Mouse (Mus musculus): ENCODE measurements around the gene Frmd4b. TPM values are rescaled to one million over a fixed set of nuclear protein-coding genes. Genes with fewer than 3 reads are reported as not detected.

The Frmd4b gene
- polyA plus RNA-seq, 1 experiment from 2014 or later, result 14.0 TPM

- WGBS, result 85% methylated on average over 5 of the region's 5 CpGs
- Histone ChIP-seq H3K27ac (no peak overlapping the region), H3K9me3 (no peaks in the 10 kb centered on the region), H3K4me2 (replicated peaks) (no peak overlapping the region), H3K4me1 (0 out of 2 replicates have a peak, but pooled peaks cover 4% of the 10 kb centered on the region), H3K36me3 (no peaks in the 10 kb centered on the region), H3K9ac (no peak overlapping the region), H3K4me3 (no peak overlapping the region), H3K27me3 (no peaks in the 10 kb centered on the region)
- no peak for ATAC-seq (ENCODE audit: low FRiP score, low read depth)
These were observed 275.2 kb downstream of the Frmd4b start for GRCm38 (mm10) chr6:97342185-97342584.

- H3K27me3 ChIP-seq, result no peaks in the 10 kb centered on the region
- ATAC-seq (ENCODE audit: low FRiP score, low read depth), result no peak
- WGBS, result 75% methylated on average over 1 of the region's 1 CpGs
- H3K27ac ChIP-seq, result no peak overlapping the region
- no peak overlapping the region for H3K9ac ChIP-seq
- no peaks in the 10 kb centered on the region for H3K9me3 ChIP-seq
- no peaks in the 10 kb centered on the region for H3K36me3 ChIP-seq
- H3K4me1 ChIP-seq, result 0 out of 2 replicates have a peak, but pooled peaks cover 2% of the 10 kb centered on the region
- no peak overlapping the region for H3K4me3 ChIP-seq
- H3K4me2 ChIP-seq (replicated peaks), result no peak overlapping the region
These were observed 275.7 kb downstream of the Frmd4b start for GRCm38 (mm10) chr6:97341628-97342027.

- Histone ChIP-seq H3K9me3 (no peaks in the 10 kb centered on the region), H3K9ac (no peak overlapping the region), H3K36me3 (no peaks in the 10 kb centered on the region), H3K27ac (no peak overlapping the region), H3K4me2 (replicated peaks) (no peak overlapping the region), H3K4me1 (no peaks in the 10 kb centered on the region), H3K27me3 (no peaks in the 10 kb centered on the region), H3K4me3 (no peak overlapping the region)
- WGBS, result 88% methylated on average over 3 of the region's 3 CpGs
- no peak for ATAC-seq (ENCODE audit: low FRiP score, low read depth)
These were observed 276.2 kb downstream of the Frmd4b start for GRCm38 (mm10) chr6:97341148-97341547.

GRCm38 (mm10) chr6:97340211-97340791 lies 277.0 kb downstream of the Frmd4b start:
- Histone ChIP-seq H3K9me3 (no peaks in the 10 kb centered on the region), H3K4me2 (replicated peaks) (no peak overlapping the region), H3K36me3 (no peaks in the 10 kb centered on the region), H3K27me3 (no peaks in the 10 kb centered on the region), H3K4me1 (no peaks in the 10 kb centered on the region), H3K27ac (no peak overlapping the region), H3K4me3 (no peak overlapping the region), H3K9ac (no peak overlapping the region)
- 79% methylated on average over 17 of the region's 17 CpGs for WGBS
- no peak; the same call in 1 of the 2 replicates for ATAC-seq (ENCODE audit: low FRiP score, low read depth)

- Histone ChIP-seq H3K36me3 (no peaks in the 10 kb centered on the region), H3K27ac (no peak overlapping the region), H3K27me3 (no peaks in the 10 kb centered on the region), H3K4me3 (no peak overlapping the region), H3K9me3 (no peaks in the 10 kb centered on the region), H3K9ac (no peak overlapping the region), H3K4me2 (replicated peaks) (no peak overlapping the region), H3K4me1 (no peaks in the 10 kb centered on the region)
- no peak for ATAC-seq (ENCODE audit: low FRiP score, low read depth)
- 30% methylated on average over 5 of the region's 5 CpGs for WGBS
These were observed 278.1 kb downstream of the Frmd4b start for GRCm38 (mm10) chr6:97339271-97339681.

GRCm38 (mm10) chr6:97338843-97339242 lies 278.5 kb downstream of the Frmd4b start:
- Histone ChIP-seq H3K4me1 (no peaks in the 10 kb centered on the region), H3K27ac (no peak overlapping the region), H3K36me3 (no peaks in the 10 kb centered on the region), H3K9me3 (no peaks in the 10 kb centered on the region), H3K9ac (no peak overlapping the region), H3K4me3 (no peak overlapping the region), H3K27me3 (no peaks in the 10 kb centered on the region), H3K4me2 (replicated peaks) (no peak overlapping the region)
- 67% methylated on average over 4 of the region's 4 CpGs for WGBS
- ATAC-seq (ENCODE audit: low FRiP score, low read depth), result no peak

- no peak for ATAC-seq (ENCODE audit: low FRiP score, low read depth)
- Histone ChIP-seq H3K27ac (no peak overlapping the region), H3K9me3 (no peaks in the 10 kb centered on the region), H3K27me3 (no peaks in the 10 kb centered on the region), H3K4me2 (replicated peaks) (no peak overlapping the region), H3K9ac (no peak overlapping the region), H3K36me3 (no peaks in the 10 kb centered on the region), H3K4me1 (peaks cover 13% of the 10 kb centered on the region; the same call in 1 of the 2 replicates), H3K4me3 (no peak overlapping the region)
- 84% methylated on average over 3 of the region's 3 CpGs for WGBS
These were observed 284.0 kb downstream of the Frmd4b start for GRCm38 (mm10) chr6:97333323-97333722.

- Histone ChIP-seq H3K9me3 (no peaks in the 10 kb centered on the region), H3K36me3 (no peaks in the 10 kb centered on the region), H3K4me3 (no peak overlapping the region), H3K27me3 (no peaks in the 10 kb centered on the region), H3K27ac (no peak overlapping the region), H3K4me2 (replicated peaks) (no peak overlapping the region), H3K9ac (no peak overlapping the region), H3K4me1 (0 out of 2 replicates have a peak, but pooled peaks cover 4% of the 10 kb centered on the region)
- WGBS, result 74% methylated on average over 4 of the region's 4 CpGs
- no peak for ATAC-seq (ENCODE audit: low FRiP score, low read depth)
These were observed 293.4 kb downstream of the Frmd4b start for GRCm38 (mm10) chr6:97323951-97324350.

- Histone ChIP-seq H3K9ac (no peak overlapping the region), H3K27me3 (no peaks in the 10 kb centered on the region), H3K4me3 (no peak overlapping the region), H3K27ac (no peak overlapping the region), H3K36me3 (no peaks in the 10 kb centered on the region), H3K4me1 (0 out of 2 replicates have a peak, but pooled peaks cover 4% of the 10 kb centered on the region), H3K9me3 (no peaks in the 10 kb centered on the region), H3K4me2 (replicated peaks) (no peak overlapping the region)
- no peak for ATAC-seq (ENCODE audit: low FRiP score, low read depth)
- WGBS, result 81% methylated on average over 12 of the region's 12 CpGs
These were observed 295.2 kb downstream of the Frmd4b start for GRCm38 (mm10) chr6:97322126-97322525.

GRCm38 (mm10) chr6:97321156-97321555 lies 296.2 kb downstream of the Frmd4b start:
- Histone ChIP-seq H3K4me2 (replicated peaks) (no peak overlapping the region), H3K27me3 (no peaks in the 10 kb centered on the region), H3K27ac (no peak overlapping the region), H3K9me3 (no peaks in the 10 kb centered on the region), H3K4me3 (no peak overlapping the region), H3K4me1 (0 out of 2 replicates have a peak, but pooled peaks cover 4% of the 10 kb centered on the region), H3K9ac (no peak overlapping the region), H3K36me3 (no peaks in the 10 kb centered on the region)
- WGBS, result 75% methylated on average over 11 of the region's 11 CpGs
- no peak for ATAC-seq (ENCODE audit: low FRiP score, low read depth)

GRCm38 (mm10) chr6:97319081-97319480 lies 298.3 kb downstream of the Frmd4b start:
- H3K4me1 ChIP-seq, result 0 out of 2 replicates have a peak, but pooled peaks cover 4% of the 10 kb centered on the region
- H3K9ac ChIP-seq, result no peak overlapping the region
- H3K27me3 ChIP-seq, result no peaks in the 10 kb centered on the region
- ATAC-seq (ENCODE audit: low FRiP score, low read depth), result no peak
- no peaks in the 10 kb centered on the region for H3K9me3 ChIP-seq
- no peaks in the 10 kb centered on the region for H3K36me3 ChIP-seq
- H3K4me2 ChIP-seq (replicated peaks), result no peak overlapping the region
- H3K27ac ChIP-seq, result no peak overlapping the region
- H3K4me3 ChIP-seq, result no peak overlapping the region
- WGBS, result 79% methylated on average over 4 of the region's 4 CpGs

GRCm38 (mm10) chr6:97317956-97318355 lies 299.4 kb downstream of the Frmd4b start:
- Histone ChIP-seq H3K4me3 (no peak overlapping the region), H3K9me3 (no peaks in the 10 kb centered on the region), H3K27ac (no peak overlapping the region), H3K9ac (no peak overlapping the region), H3K36me3 (no peaks in the 10 kb centered on the region), H3K4me1 (peaks cover under 1% of the 10 kb centered on the region; the same call in 1 of the 2 replicates), H3K4me2 (replicated peaks) (no peak overlapping the region), H3K27me3 (no peaks in the 10 kb centered on the region)
- ATAC-seq (ENCODE audit: low FRiP score, low read depth), result no peak
- 90% methylated on average over 3 of the region's 3 CpGs for WGBS

- WGBS, result 89% methylated on average over 1 of the region's 1 CpGs
- H3K27ac ChIP-seq, result no peak overlapping the region
- H3K9me3 ChIP-seq, result no peaks in the 10 kb centered on the region
- no peak overlapping the region for H3K4me2 ChIP-seq (replicated peaks)
- no peak for ATAC-seq (ENCODE audit: low FRiP score, low read depth)
- H3K4me1 ChIP-seq, result peaks cover 13% of the 10 kb centered on the region
- no peaks in the 10 kb centered on the region for H3K36me3 ChIP-seq
- no peak overlapping the region for H3K4me3 ChIP-seq
- no peak overlapping the region for H3K9ac ChIP-seq
- no peaks in the 10 kb centered on the region for H3K27me3 ChIP-seq
These were observed 300.6 kb downstream of the Frmd4b start for GRCm38 (mm10) chr6:97316716-97317115.
